Mouse (Mus musculus) thymus, adult 2 months (tissue): ENCODE data around the gene Zfp366.

ENCODE experiments used
- CTCF ChIP-seq: fragments of 200-500 bp; IDR thresholded peaks from 2 replicates; pipeline ENCODE4 v1.5.1; 2012; ENCODE audit warnings: mild to moderate bottlenecking, control low read depth, low read length, moderate library complexity, borderline replicate concordance; ENCODE audit not compliant: control insufficient read depth, poor library complexity, insufficient read depth; ENCODE audit errors: extremely low read depth
- POLR2A ChIP-seq: fragments of 200-500 bp; IDR thresholded peaks from 2 replicates; pipeline ENCODE4 v1.6.1; 2012; ENCODE audit warnings: mild to moderate bottlenecking, low read length, control low read depth, moderate library complexity; ENCODE audit not compliant: control insufficient read depth, poor library complexity, insufficient read depth; ENCODE audit errors: extremely low read depth

DNA sequence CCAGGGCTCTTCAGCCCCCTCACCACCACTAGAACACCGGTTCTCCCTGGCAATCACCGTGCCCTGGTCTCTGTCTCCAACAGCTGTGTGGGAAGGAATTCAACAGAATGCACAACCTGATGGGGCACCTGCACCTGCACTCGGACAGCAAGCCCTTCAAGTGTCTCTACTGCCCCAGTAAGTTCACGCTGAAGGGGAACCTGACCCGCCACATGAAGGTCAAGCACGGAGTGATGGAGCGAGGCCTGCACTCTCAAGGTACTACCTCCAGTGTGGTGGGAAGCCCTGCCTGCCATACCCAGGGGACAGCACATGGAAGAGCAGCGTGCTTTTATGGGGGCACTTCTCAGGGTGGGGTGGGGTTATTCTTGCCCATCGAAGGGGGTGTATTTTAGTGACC lies 59.2 kb downstream of the Zfp366 start:
- no peak for TF ChIP-seq CTCF
- TF ChIP-seq POLR2A, result no peak
